ENCODE assay signal across 9 mouse cellular contexts in genomic region chr11:82888491-82888946, GRCm38 (mm10). TPM values are rescaled to one million over a fixed set of nuclear protein-coding genes. Genes with fewer than 3 reads are reported as not detected.
DNase-seq lines count a peak whose midpoint lies in the region; ATAC-seq and TF ChIP-seq lines count a peak whose summit lies in the region.
"Had no signal": no experiment of that assay in that cellular context is flagged by ENCODE, and none has a peak within 500 bp of the region (broad histone marks: within the 10 kb centered on the region; RNA-seq: fewer than 3 reads in every experiment).

No protein-coding gene starts in this region.

- H3K27me3 ChIP-seq in heart, embryonic 14.5 days (ENCODE audit: control insufficient read depth, insufficient read depth, low read length) = 0 out of 2 replicates have a peak, but pooled peaks cover 16% of the 10 kb centered on the region
- H3K27me3 ChIP-seq in heart, adult 2 months (ENCODE audit: control insufficient read depth, insufficient read depth, low read length) = no peaks in the 10 kb centered on the region
- no peaks in the 10 kb centered on the region for H3K27me3 ChIP-seq in kidney, adult 2 months (replicated peaks; ENCODE audit: control insufficient read depth, insufficient read depth, low read length)

- no peak for TF ChIP-seq EP300 in heart, adult 2 months (IDR thresholded peaks at IDR 0.05; ENCODE audit: insufficient read depth, low read depth, low read length)

- no peaks in the 10 kb centered on the region for H3K9me3 ChIP-seq in heart, embryonic 14.5 days (ENCODE audit: control insufficient read depth, low read length)
- H3K9me3 ChIP-seq: embryonic facial prominence, embryonic 15.5 days had no signal

- no peak for TF ChIP-seq CTCF in heart, adult 2 months (IDR thresholded peaks at IDR 0.05)
- no peak for TF ChIP-seq CTCF in kidney, adult 2 months (conservative IDR thresholded peaks at IDR 0.05; ENCODE audit: insufficient read depth, insufficient read length, low read depth, low read length)

- no peak for ATAC-seq in heart, embryonic 14.5 days (ENCODE audit: insufficient number of reproducible peaks, insufficient read depth, low FRiP score, low read depth)

- no peaks in the 10 kb centered on the region for H3K36me3 ChIP-seq in heart, embryonic 14.5 days (ENCODE audit: control insufficient read depth, insufficient read depth, low read length)
- H3K36me3 ChIP-seq in heart, adult 2 months (ENCODE audit: control insufficient read depth, insufficient read depth, low read length) = no peaks in the 10 kb centered on the region
- no peaks in the 10 kb centered on the region for H3K36me3 ChIP-seq in kidney, adult 2 months (ENCODE audit: control insufficient read depth, insufficient read depth, low read length)
- H3K36me3 ChIP-seq: embryonic facial prominence, embryonic 15.5 days had no signal

- WGBS in heart, embryonic 14.5 days = 59% methylated on average over 10 of the region's 10 CpGs
- WGBS in heart, adult 2 months = 58% methylated on average over 10 of the region's 10 CpGs
- 24% methylated on average over 10 of the region's 10 CpGs for WGBS in kidney, adult 2 months

- H3K9ac ChIP-seq in heart, embryonic 14.5 days (ENCODE audit: low read length) = peak overlapping the region; percentile 41; the same call in 1 of the 2 replicates
- no peak overlapping the region for H3K9ac ChIP-seq in heart, adult 2 months (ENCODE audit: low read depth, low read length)
- H3K9ac ChIP-seq: embryonic facial prominence, embryonic 15.5 days had no signal

- TF ChIP-seq POLR2A in heart, adult 2 months (IDR thresholded peaks at IDR 0.05; ENCODE audit: insufficient read depth, low read depth, low read length) = no peak
- TF ChIP-seq POLR2A in kidney, adult 2 months (IDR thresholded peaks at IDR 0.05; ENCODE audit: low read depth, low read length) = no peak

- H3K4me2 ChIP-seq in heart, embryonic 14.5 days (ENCODE audit: low read length) = peak overlapping the region; percentile 95; the same call in 1 of the 2 replicates

- no peak for DNase-seq in heart, adult 2 months
- peak; percentile 88 for DNase-seq in kidney, adult 2 months
- DNase-seq in lung, postnatal 4 days = peak; percentile 18 to 56
- DNase-seq in right cerebral cortex, postnatal 25 days = no peak
- DNase-seq in right cerebral cortex, adult 18-20 months = no peak
- DNase-seq in c-Kit-positive CD71-positive TER-119-positive erythroid progenitor cells, embryonic 14.5 days (ENCODE audit: low spot score) = no peak

- H3K79me2 ChIP-seq in heart, adult 2 months (replicated peaks; ENCODE audit: control insufficient read depth, insufficient read depth, low read length) = no peaks in the 10 kb centered on the region

- H3K27ac ChIP-seq in heart, embryonic 14.5 days (replicated peaks in 1 of 2; ENCODE audit: control insufficient read depth in 1 of 2, insufficient read depth in 1 of 2, low read depth in 2 of 2, low read length in 2 of 2) = no peak overlapping the region
- H3K27ac ChIP-seq in heart, adult 2 months = no peak overlapping the region
- peak overlapping the region; percentile 57 for H3K27ac ChIP-seq in brown adipose tissue, adult 24 weeks (replicated peaks; ENCODE audit: low read depth, low read length)
- peak overlapping the region; percentile 42; the same call in 1 of the 2 replicates for H3K27ac ChIP-seq in kidney, adult 2 months (ENCODE audit: insufficient read depth, low read depth, low read length)
- H3K27ac ChIP-seq: embryonic facial prominence, embryonic 15.5 days had no signal

- H3K4me3 ChIP-seq in heart, embryonic 14.5 days (ENCODE audit: control insufficient read depth in 1 of 2, insufficient read depth in 1 of 2, low read depth in 1 of 2, low read length in 2 of 2) = no peak overlapping the region
- H3K4me3 ChIP-seq in heart, adult 2 months = no peak overlapping the region
- peak overlapping the region; percentile 82 for H3K4me3 ChIP-seq in brown adipose tissue, adult 24 weeks (ENCODE audit: insufficient read depth, low read depth, low read length)
- 0 out of 2 replicates have a peak overlapping the region, but pooled peaks have one; percentile 2 for H3K4me3 ChIP-seq in kidney, adult 2 months (ENCODE audit: insufficient read depth, low read depth, low read length)

- intact Hi-C loops in heart, adult 2 months (cut with DNase I) = no loop called here

- peaks cover 5 to 6% of the 10 kb centered on the region in 2 experiments; a peak in 3 of 4 replicates for H3K4me1 ChIP-seq in heart, embryonic 14.5 days (ENCODE audit: control insufficient read depth in 2 of 2, insufficient read depth in 2 of 2, low read length in 2 of 2)
- 0 out of 2 replicates have a peak, but pooled peaks cover 2% of the 10 kb centered on the region for H3K4me1 ChIP-seq in heart, adult 2 months (ENCODE audit: control insufficient read depth, insufficient read depth, low read length)
- peaks cover 2% of the 10 kb centered on the region; the same call in 1 of the 2 replicates for H3K4me1 ChIP-seq in brown adipose tissue, adult 24 weeks (ENCODE audit: control insufficient read depth, insufficient read depth, insufficient read length, low read length)
- peaks cover 8% of the 10 kb centered on the region; the same call in 1 of the 2 replicates for H3K4me1 ChIP-seq in kidney, adult 2 months (ENCODE audit: control insufficient read depth, insufficient read depth, low read length)

RNA-seq across cellular contexts. Expression of gene Rad51d, which starts 1.9 kb away (rescaled TPM):
- polyA plus RNA-seq in heart, embryonic 14.5 days (2014; fragmentation: Nextera tagmentation; extraction: Ambion mirVana) = 15.0 and 15.8 TPM in 2 replicates
- total RNA-seq in heart, adult 2 months (2021) = 1 to 10 TPM; 8.5 to 9.5 TPM
- 8.6 and 10.1 TPM in 2 replicates for polyA plus RNA-seq in heart, adult 2 months (2012; rRNA removed)
- 13.4 and 21.8 TPM in 2 replicates for polyA plus RNA-seq in brown adipose tissue, adult 24 weeks (2012; ENCODE audit: insufficient read depth, insufficient read length, missing spikeins)
- polyA plus RNA-seq in kidney, adult 2 months (2012; rRNA removed) = 13.7 and 15.7 TPM in 2 replicates

RNA-seq across cellular contexts. Expression of gene Fndc8, which starts 3.4 kb away (rescaled TPM):
- 0.09 and 0.35 TPM in 2 replicates for polyA plus RNA-seq in heart, embryonic 14.5 days (2014; fragmentation: Nextera tagmentation; extraction: Ambion mirVana)
- not detected for total RNA-seq in heart, adult 2 months (2021)
- polyA plus RNA-seq in heart, adult 2 months (2012; rRNA removed) = 0.06 TPM in 1 of 2 replicates, not detected in the other
- polyA plus RNA-seq in brown adipose tissue, adult 24 weeks (2012; ENCODE audit: insufficient read depth, insufficient read length, missing spikeins) = 0.79 TPM in 1 of 2 replicates, not detected in the other
- 0.13 and 0.19 TPM in 2 replicates for polyA plus RNA-seq in kidney, adult 2 months (2012; rRNA removed)

RNA-seq across cellular contexts. Expression of gene Rffl, which starts 17.5 kb away (rescaled TPM):
- 3.7 and 3.8 TPM in 2 replicates for polyA plus RNA-seq in heart, embryonic 14.5 days (2014; fragmentation: Nextera tagmentation; extraction: Ambion mirVana)
- total RNA-seq in heart, adult 2 months (2021) = 1 to 10 TPM; 4.0 to 4.3 TPM
- polyA plus RNA-seq in heart, adult 2 months (2012; rRNA removed) = 4.6 and 5.9 TPM in 2 replicates
- polyA plus RNA-seq in brown adipose tissue, adult 24 weeks (2012; ENCODE audit: insufficient read depth, insufficient read length, missing spikeins) = 4.3 and 6.3 TPM in 2 replicates
- polyA plus RNA-seq in kidney, adult 2 months (2012; rRNA removed) = 15.3 and 19.4 TPM in 2 replicates

RNA-seq across cellular contexts. Expression of gene Nle1, which starts 19.7 kb away (rescaled TPM):
- 18.8 and 19.0 TPM in 2 replicates for polyA plus RNA-seq in heart, embryonic 14.5 days (2014; fragmentation: Nextera tagmentation; extraction: Ambion mirVana)
- 10 to 100 TPM in 1 of 2 experiments, 1 to 10 TPM in 1; 8.4 to 11.4 TPM for total RNA-seq in heart, adult 2 months (2021)
- polyA plus RNA-seq in heart, adult 2 months (2012; rRNA removed) = 17.7 and 24.0 TPM in 2 replicates
- 3.8 and 6.7 TPM in 2 replicates for polyA plus RNA-seq in brown adipose tissue, adult 24 weeks (2012; ENCODE audit: insufficient read depth, insufficient read length, missing spikeins)
- polyA plus RNA-seq in kidney, adult 2 months (2012; rRNA removed) = 16.3 and 16.9 TPM in 2 replicates

RNA-seq across cellular contexts. Expression of gene Unc45b, which starts 21.8 kb away (rescaled TPM):
- polyA plus RNA-seq in heart, embryonic 14.5 days (2014; fragmentation: Nextera tagmentation; extraction: Ambion mirVana) = 206 and 211 TPM in 2 replicates
- 100 to 1,000 TPM; 167 to 190 TPM for total RNA-seq in heart, adult 2 months (2021)
- 107 and 159 TPM in 2 replicates for polyA plus RNA-seq in heart, adult 2 months (2012; rRNA removed)
- polyA plus RNA-seq in brown adipose tissue, adult 24 weeks (2012; ENCODE audit: insufficient read depth, insufficient read length, missing spikeins) = 9.1 and 14.2 TPM in 2 replicates
- polyA plus RNA-seq in kidney, adult 2 months (2012; rRNA removed) = 5.0 and 7.9 TPM in 2 replicates

Comparison
In these comparisons a context has a peak if more than half of its experiments do, and no peak if none do; other contexts are left out.
1. H3K27ac ChIP-seq: peak in brown adipose tissue, adult 24 weeks (single experiment) and kidney, adult 2 months (single experiment); none in heart, embryonic 14.5 days (0 of 2) and heart, adult 2 months (single experiment).
2. H3K4me3 ChIP-seq: peak in brown adipose tissue, adult 24 weeks (single experiment) and kidney, adult 2 months (single experiment); none in heart, embryonic 14.5 days (0 of 2) and heart, adult 2 months (single experiment).
3. DNase-seq: peak in kidney, adult 2 months (single experiment) and lung, postnatal 4 days (2 of 2); none in heart, adult 2 months (0 of 2), right cerebral cortex, postnatal 25 days (single experiment), right cerebral cortex, adult 18-20 months (single experiment) and c-Kit-positive CD71-positive TER-119-positive erythroid progenitor cells, embryonic 14.5 days (single experiment).